Mouse (Mus musculus) kidney, embryonic 16.5 days (tissue): ENCODE measurements at regions not wholly inside any gene's neighbourhood (a gene's known extent, or its start where the extent isn't known, plus 50 kb on each side); places are given as distances from the start of the nearest gene placed in this dataset.

Experiments used
- ATAC-seq: fragments of 200-750 bp; cut with Nextera tagmentation; 2 replicates; pipeline ENCODE4 v1.8.0; 2017; ENCODE audit warnings: moderate TSS enrichment; ENCODE audit not compliant: low FRiP score, low TSS enrichment
- H3K27ac ChIP-seq: fragments of 300-500 bp; sonication (generic); 2 replicates; pipeline ENCODE4 v1.5.1; 2014; ENCODE audit warnings: low read length
- H3K27me3 ChIP-seq: fragments of 300-500 bp; sonication (generic); 2 replicates; pipeline ENCODE4 v1.6.1; 2014; ENCODE audit warnings: low read length, control low read depth, mixed read lengths; ENCODE audit not compliant: insufficient read depth
- H3K36me3 ChIP-seq: fragments of 300-500 bp; sonication (generic); 2 replicates; pipeline ENCODE4 v1.6.1; 2014; ENCODE audit warnings: low read length, control low read depth, mixed read lengths; ENCODE audit not compliant: insufficient read depth
- H3K4me1 ChIP-seq: fragments of 300-500 bp; sonication (generic); 2 replicates; pipeline ENCODE4 v1.6.1; 2014; ENCODE audit warnings: low read length, control low read depth, mixed read lengths; ENCODE audit not compliant: insufficient read depth
- H3K4me2 ChIP-seq: fragments of 300-500 bp; sonication (generic); replicated peaks from 2 replicates; pipeline ENCODE4 v1.6.1; 2014; ENCODE audit warnings: low read depth, low read length
- H3K4me3 ChIP-seq: fragments of 300-500 bp; sonication (generic); 2 replicates; pipeline ENCODE4 v1.5.1; 2014; ENCODE audit warnings: mild to moderate bottlenecking, low read length
- H3K9ac ChIP-seq: fragments of 300-500 bp; sonication (generic); replicated peaks from 2 replicates; pipeline ENCODE4 v1.6.1; 2014; ENCODE audit warnings: low read length
- H3K9me3 ChIP-seq: fragments of 300-500 bp; sonication (generic); 2 replicates; pipeline ENCODE4 v1.6.1; 2016; ENCODE audit warnings: low read length, control low read depth
- WGBS: fragments of 180-500 bp; shearing (Covaris S2); extraction: QIAGEN DNeasy Blood & Tissue Kit; methylation state at CpG from one replicate; pipeline ENCODE4 v1.1.7; 2014; 5-methylcytosine and 5-hydroxymethylcytosine counted together

GRCm38 (mm10) chr8:82477856-82478255 is 74.8 kb upstream of the Il15 start:
- no peak overlapping the region for H3K4me2 ChIP-seq
- no peaks in the 10 kb centered on the region for H3K27me3 ChIP-seq
- H3K9me3 ChIP-seq, result no peaks in the 10 kb centered on the region
- no peak overlapping the region for H3K4me3 ChIP-seq
- no peaks in the 10 kb centered on the region for H3K36me3 ChIP-seq
- peak; percentile 93 for ATAC-seq
- H3K27ac ChIP-seq, result peak overlapping the region; percentile 38; the same call in 1 of the 2 replicates
- H3K4me1 ChIP-seq, result peaks cover 21% of the 10 kb centered on the region
- WGBS, result 6% methylated on average over 5 of the region's 5 CpGs
- H3K9ac ChIP-seq, result no peak overlapping the region

- peak; percentile 72 for ATAC-seq
- WGBS, result 6% methylated on average over 2 of the region's 2 CpGs
- no peak overlapping the region for H3K4me2 ChIP-seq
- H3K27ac ChIP-seq, result peak overlapping the region; percentile 38; the same call in 1 of the 2 replicates
- H3K9ac ChIP-seq, result no peak overlapping the region
- H3K4me3 ChIP-seq, result no peak overlapping the region
- H3K4me1 ChIP-seq, result peaks cover 21% of the 10 kb centered on the region
- H3K36me3 ChIP-seq, result no peaks in the 10 kb centered on the region
- H3K27me3 ChIP-seq, result no peaks in the 10 kb centered on the region
- no peaks in the 10 kb centered on the region for H3K9me3 ChIP-seq
These were observed 74.4 kb upstream of the Il15 start for GRCm38 (mm10) chr8:82477426-82477769.

GRCm38 (mm10) chr8:82476708-82477425 is 73.8 kb upstream of the Il15 start:
- Histone ChIP-seq H3K4me1 (peaks cover 21% of the 10 kb centered on the region), H3K4me3 (no peak overlapping the region), H3K27me3 (no peaks in the 10 kb centered on the region), H3K4me2 (no peak overlapping the region), H3K27ac (peak overlapping the region; percentile 38; the same call in 1 of the 2 replicates), H3K9ac (no peak overlapping the region), H3K9me3 (no peaks in the 10 kb centered on the region), H3K36me3 (no peaks in the 10 kb centered on the region)
- 36% methylated on average over 7 of the region's 7 CpGs for WGBS
- ATAC-seq, result peak; percentile 93

- H3K36me3 ChIP-seq, result no peaks in the 10 kb centered on the region
- no peak overlapping the region for H3K4me2 ChIP-seq
- H3K4me3 ChIP-seq, result no peak overlapping the region
- no peak overlapping the region for H3K9ac ChIP-seq
- ATAC-seq, result no peak
- H3K27me3 ChIP-seq, result no peaks in the 10 kb centered on the region
- WGBS, result 74% methylated on average over 2 of the region's 2 CpGs
- H3K4me1 ChIP-seq, result peaks cover 19% of the 10 kb centered on the region
- no peaks in the 10 kb centered on the region for H3K9me3 ChIP-seq
- no peak overlapping the region for H3K27ac ChIP-seq
These were observed 70.2 kb upstream of the Il15 start for GRCm38 (mm10) chr8:82473266-82473665.

- H3K36me3 ChIP-seq, result no peaks in the 10 kb centered on the region
- H3K27me3 ChIP-seq, result no peaks in the 10 kb centered on the region
- H3K27ac ChIP-seq, result no peak overlapping the region
- H3K4me2 ChIP-seq, result no peak overlapping the region
- H3K4me1 ChIP-seq, result peaks cover 5% of the 10 kb centered on the region
- no peak overlapping the region for H3K9ac ChIP-seq
- no CpG with 5 or more reads among the region's 1 CpGs for WGBS
- ATAC-seq, result no peak
- no peak overlapping the region for H3K4me3 ChIP-seq
- H3K9me3 ChIP-seq, result no peaks in the 10 kb centered on the region
These were observed 68.8 kb upstream of the Il15 start for GRCm38 (mm10) chr8:82471825-82472224.

- no peak overlapping the region for H3K4me3 ChIP-seq
- H3K9ac ChIP-seq, result no peak overlapping the region
- H3K36me3 ChIP-seq, result no peaks in the 10 kb centered on the region
- no peaks in the 10 kb centered on the region for H3K27me3 ChIP-seq
- no peaks in the 10 kb centered on the region for H3K4me1 ChIP-seq
- no peak overlapping the region for H3K27ac ChIP-seq
- no peaks in the 10 kb centered on the region for H3K9me3 ChIP-seq
- ATAC-seq, result no peak
- no peak overlapping the region for H3K4me2 ChIP-seq
These were observed 66.8 kb upstream of the Il15 start for GRCm38 (mm10) chr8:82469824-82470223.

GRCm38 (mm10) chr8:82462841-82463240 is 59.8 kb upstream of the Il15 start:
- no peaks in the 10 kb centered on the region for H3K9me3 ChIP-seq
- ATAC-seq, result no peak
- no peak overlapping the region for H3K4me3 ChIP-seq
- H3K4me1 ChIP-seq, result no peaks in the 10 kb centered on the region
- H3K27me3 ChIP-seq, result no peaks in the 10 kb centered on the region
- H3K9ac ChIP-seq, result no peak overlapping the region
- no peak overlapping the region for H3K27ac ChIP-seq
- H3K4me2 ChIP-seq, result no peak overlapping the region
- no peaks in the 10 kb centered on the region for H3K36me3 ChIP-seq

GRCm38 (mm10) chr8:82459007-82459406 is 56.0 kb upstream of the Il15 start:
- Histone ChIP-seq H3K27ac (no peak overlapping the region), H3K27me3 (no peaks in the 10 kb centered on the region), H3K9me3 (no peaks in the 10 kb centered on the region), H3K4me2 (no peak overlapping the region), H3K9ac (no peak overlapping the region), H3K4me1 (no peaks in the 10 kb centered on the region), H3K4me3 (no peak overlapping the region), H3K36me3 (no peaks in the 10 kb centered on the region)
- ATAC-seq, result no peak

GRCm38 (mm10) chr8:82454056-82454455 is 51.0 kb upstream of the Il15 start:
- WGBS, result 60% methylated on average over 4 of the region's 4 CpGs
- Histone ChIP-seq H3K9ac (no peak overlapping the region), H3K4me3 (no peak overlapping the region), H3K4me2 (no peak overlapping the region), H3K27me3 (no peaks in the 10 kb centered on the region), H3K27ac (no peak overlapping the region), H3K9me3 (no peaks in the 10 kb centered on the region), H3K36me3 (no peaks in the 10 kb centered on the region), H3K4me1 (no peaks in the 10 kb centered on the region)
- ATAC-seq, result no peak
